Mouse (Mus musculus) E14TG2a.4 (cell line): ENCODE results near the gene Zfr2.

Experiments used
- CTCF ChIP-seq: conservative IDR thresholded peaks from 2 replicates; pipeline ENCODE4 v1.5.1; 2014; ENCODE audit warnings: low read length
- NANOG ChIP-seq: IDR thresholded peaks from 2 replicates; pipeline ENCODE4 v1.6.1; 2014; ENCODE audit warnings: borderline replicate concordance, low read length, mixed read lengths

- no peak for TF ChIP-seq CTCF
- no peak for TF ChIP-seq NANOG
These were observed 5.7 kb downstream of the Zfr2 start for GRCm38 (mm10) chr10:81238618-81239017.
